Mouse (Mus musculus) urinary bladder, adult 18-20 months (tissue): Measurements from ENCODE around the gene Npb.

Experiments used
- DNase-seq, 2 experiments: peaks; one replicate each; pipeline ENCODE4 v3.0.0; 2022; ENCODE audit warnings: low spot score in 2 of 2, mixed read lengths in 2 of 2

The Npb gene

GRCm38 (mm10) chr11:120613976-120614375 lies 5.7 kb downstream of the Npb start:
- DNase-seq: no peak

GRCm38 (mm10) chr11:120615167-120615566 lies 6.9 kb downstream of the Npb start:
- no peak for DNase-seq

GRCm38 (mm10) chr11:120615606-120616203 lies 7.4 kb downstream of the Npb start:
- no peak for DNase-seq

DNA sequence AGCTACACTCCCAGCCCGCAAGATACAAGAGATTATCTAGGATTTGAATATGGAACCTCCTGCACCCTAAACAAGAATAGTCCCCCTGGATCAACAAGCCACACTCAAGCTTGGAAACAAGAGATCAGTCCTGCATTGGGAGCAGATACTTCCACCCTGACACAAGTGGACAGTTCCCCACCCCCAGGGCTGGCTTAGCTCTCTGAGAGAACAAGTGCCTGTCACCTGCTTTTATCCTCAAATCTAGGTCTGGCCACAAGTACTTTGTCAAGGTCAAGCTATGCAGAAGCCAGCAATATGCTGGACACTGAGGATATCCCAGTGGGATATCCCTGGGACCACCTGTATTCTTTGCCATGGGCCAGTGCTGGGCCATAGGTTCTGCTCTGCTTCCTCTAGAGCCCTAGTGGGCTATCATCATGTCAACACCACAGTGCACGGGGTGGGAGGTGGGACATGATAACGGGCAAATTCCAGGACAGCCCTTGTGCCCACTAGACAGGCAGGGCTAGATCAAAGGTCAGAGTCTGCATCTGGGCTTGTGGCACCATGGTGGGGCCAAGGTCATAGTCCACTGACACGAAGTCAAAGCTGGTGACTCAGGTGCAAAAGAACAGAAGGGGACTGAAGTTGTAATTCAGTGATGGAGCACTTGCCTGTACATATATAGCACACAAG lies 8.5 kb downstream of the Npb start:
- DNase-seq: no peak

GRCm38 (mm10) chr11:120617519-120618112 lies 9.3 kb downstream of the Npb start, which contains the start of gene Pcyt2:
TSS of gene Pcyt2 (minus strand) at chr11:120617936.
- peak; percentile 85 for DNase-seq

DNA sequence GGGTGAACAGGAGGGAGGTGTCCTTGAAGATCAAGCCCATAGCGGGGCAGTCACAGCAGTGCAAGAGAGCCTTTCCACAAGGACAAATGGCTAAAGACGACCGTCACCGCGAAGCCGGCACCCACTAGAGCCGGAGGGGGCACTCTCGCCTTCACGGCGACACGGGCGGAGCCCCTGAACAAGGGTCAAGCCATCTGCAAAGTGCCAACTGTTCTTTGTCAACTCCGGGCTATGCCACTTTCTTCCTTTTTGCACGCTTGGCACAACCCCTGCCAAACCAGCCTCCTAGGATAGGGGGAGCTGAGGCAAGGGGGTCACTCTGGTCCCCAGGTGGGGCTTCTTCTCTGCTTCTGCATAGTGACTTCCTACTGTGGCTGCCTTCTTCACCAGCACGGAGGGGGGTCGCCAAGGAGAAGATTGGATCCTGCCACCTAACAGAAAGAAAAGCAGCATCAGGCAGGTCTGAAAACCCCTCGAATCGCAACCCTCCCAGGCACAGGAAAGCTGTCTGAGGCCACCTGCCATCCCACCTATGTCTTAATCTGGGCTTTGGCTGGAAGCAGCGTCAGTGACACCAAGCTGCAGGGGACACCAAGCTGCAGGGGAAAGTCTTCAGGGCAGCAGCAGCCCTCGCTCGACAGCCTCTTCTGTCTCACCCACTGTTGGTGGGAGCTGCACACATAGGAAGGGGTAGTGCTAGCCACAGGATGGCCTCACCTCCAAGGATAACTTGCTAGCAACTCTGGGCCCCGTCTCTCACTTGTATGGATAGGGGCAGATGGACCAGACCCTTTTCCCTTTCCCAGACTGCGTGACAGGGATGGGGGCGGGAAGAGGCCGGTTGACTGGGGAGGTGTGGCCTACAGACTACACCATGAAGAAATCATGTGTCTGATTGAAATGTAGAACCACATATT lies 10.6 kb downstream of the Npb start:
- DNase-seq: no peak

- no peak for DNase-seq
Measured at GRCm38 (mm10) chr11:120620195-120620594, 11.9 kb downstream of the Npb start.

DNA sequence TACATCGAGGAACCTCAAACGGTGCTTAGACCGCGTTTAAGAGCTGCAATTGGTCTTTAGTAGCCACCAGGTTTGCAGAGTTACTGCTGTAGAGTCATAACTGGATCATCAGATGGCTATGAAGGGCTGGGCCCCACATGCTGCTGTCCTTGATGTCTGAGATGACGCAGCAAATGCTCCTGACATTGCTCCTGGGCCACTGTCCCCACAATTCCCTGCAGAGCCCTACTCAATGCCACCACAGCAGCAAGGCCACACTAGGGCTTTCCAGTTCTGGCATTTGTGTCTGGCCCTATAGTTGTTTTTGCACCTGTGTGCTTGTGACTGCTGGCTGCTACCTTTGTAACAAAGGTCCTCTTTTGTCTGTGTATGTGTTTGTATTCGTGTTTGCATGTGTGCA lies 14.5 kb downstream of the Npb start:
- DNase-seq: no peak

GRCm38 (mm10) chr11:120623961-120624679 lies 15.8 kb downstream of the Npb start:
- DNase-seq: peak; percentile 55 to 56

DNA sequence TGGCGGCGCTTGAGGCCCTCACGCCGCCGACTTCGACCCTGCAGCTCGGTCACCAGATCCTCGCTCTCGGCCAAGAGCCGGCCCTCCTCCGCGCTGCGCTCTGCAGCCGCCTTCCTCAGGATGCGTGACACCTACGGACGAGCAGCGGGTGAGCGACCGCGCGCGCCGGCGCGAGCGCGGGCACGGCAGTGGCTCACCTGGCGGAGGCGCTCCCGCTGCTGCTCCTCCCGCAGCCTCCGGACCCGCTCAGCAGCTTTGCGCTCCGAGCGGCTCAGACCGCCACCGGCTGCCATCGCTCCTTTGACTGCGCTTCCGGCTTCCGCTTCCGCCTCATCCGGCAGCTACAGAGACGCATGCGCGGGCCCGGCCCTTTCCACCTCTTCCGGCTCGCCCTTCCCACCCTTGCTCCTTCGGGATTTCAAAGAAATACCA lies 16.4 kb downstream of the Npb start:
- DNase-seq: peak; percentile 56 to 77

DNA sequence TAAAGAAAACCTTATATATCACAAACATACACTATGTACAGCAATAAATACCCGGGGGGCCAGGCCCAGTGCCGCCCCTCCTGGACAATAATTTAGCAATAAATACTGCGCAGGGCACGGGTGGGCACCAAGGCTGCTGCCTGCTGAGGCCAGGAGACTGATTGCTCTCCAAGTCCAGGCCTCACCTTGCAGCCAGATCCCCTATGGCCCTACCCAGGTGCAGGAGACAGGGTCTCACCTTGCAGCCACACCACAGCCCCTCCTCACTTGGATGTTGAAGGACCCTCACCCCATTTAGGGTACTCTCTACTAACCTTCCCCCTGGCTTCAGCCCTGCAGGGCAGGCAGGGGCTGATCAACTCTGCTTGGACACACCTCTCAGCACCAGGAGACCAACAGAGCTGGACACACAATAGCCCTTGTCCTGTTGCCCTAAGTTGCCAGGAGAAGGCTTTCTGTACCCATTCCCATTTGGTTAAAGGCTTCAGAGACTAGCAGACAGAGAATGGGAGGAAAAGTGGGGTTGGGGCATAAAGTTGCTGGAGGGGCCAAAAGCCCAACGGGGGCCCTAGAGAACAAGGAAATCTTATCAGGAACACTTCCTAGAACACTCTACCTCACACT lies 17.0 kb downstream of the Npb start, which contains the start of gene Sirt7:
Gene Sirt7 (minus strand): TSS at position 89 of the 624 bp plus-strand sequence.
- no peak for DNase-seq

GRCm38 (mm10) chr11:120626785-120627467 lies 18.6 kb downstream of the Npb start:
- no peak for DNase-seq

DNA sequence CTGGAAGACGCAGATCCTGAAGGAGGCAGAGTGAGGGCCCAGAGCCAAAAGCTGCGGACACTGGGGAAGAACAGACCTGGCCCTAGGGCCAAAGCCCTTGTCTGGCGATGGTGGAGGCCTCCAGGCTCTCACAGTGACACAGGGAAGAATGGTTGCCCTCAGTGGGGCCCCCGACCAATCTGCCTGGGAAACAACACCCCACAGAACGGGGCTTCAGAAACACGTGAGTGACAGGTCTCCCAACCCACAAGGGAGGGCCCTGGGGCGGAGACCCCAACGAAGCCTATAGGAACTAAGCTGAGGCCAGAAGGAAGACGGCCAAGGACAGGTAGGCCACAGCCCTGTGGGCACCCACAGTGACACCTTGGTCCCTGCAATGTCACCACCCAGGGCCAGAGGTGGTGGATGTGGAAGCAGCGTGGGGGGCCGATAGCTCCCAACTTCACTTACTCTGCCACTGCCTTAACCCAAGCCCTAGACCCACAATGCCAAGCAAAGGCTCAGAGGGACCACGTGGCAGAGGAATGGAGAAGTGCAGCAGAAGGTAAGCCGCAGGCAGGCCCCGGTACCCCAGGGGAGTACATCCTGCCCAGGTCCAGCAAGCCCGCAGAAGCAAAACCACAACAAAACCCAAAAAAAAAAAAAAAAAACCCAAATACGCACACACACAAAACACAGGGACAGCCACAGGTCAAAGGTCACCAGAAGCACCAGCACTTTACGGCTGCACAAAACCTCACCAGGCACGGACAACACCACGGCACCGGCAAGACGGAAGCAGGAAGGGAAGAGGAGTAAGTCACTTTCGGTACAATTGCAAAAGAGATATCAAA lies 19.4 kb downstream of the Npb start:
- DNase-seq: no peak

- DNase-seq: no peak
Measured at GRCm38 (mm10) chr11:120628601-120629340, 20.5 kb downstream of the Npb start.

DNA sequence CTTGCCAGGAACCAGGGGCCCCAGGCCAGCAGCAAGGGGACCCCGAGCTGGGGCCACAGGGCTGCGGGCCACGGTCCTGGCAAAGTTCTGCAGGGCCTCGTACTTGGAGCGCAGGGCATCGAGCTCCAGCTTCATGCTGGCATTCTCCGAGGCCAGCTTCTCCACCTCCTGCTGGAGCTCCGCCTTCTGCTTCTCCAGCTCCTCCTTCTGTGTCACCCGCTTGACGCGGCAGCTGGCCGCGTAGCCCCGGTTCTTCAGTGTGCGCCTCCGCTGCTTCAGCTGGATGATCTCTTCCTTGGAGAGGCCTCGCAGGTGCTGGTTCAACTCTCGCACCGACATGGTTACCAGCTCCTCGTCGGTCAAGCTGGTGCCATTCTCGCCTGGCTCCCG lies 21.1 kb downstream of the Npb start:
- DNase-seq: no peak

DNA sequence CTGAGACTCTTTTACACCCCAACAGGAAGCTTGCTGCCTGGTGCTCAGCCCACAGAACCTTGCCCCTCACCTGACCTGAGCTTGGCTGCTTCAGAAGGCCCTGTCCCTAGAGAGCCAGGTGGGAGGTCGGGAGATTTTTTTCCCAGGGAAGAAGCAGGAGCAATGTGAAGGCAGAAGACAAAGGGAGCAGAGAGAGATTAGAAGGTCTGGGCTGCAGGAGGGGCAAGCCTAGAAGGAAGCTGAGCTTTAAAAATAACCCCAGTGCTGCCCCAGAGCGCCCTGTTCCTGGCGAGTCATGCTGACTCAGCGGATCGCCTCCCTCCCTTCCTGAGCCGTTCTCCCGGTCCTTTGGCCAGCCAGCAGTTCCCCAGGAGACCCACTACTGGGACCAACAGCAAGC lies 21.6 kb downstream of the Npb start:
- peak in 1 of 2 experiments; percentile 46 for DNase-seq

- DNase-seq: no peak
Measured at GRCm38 (mm10) chr11:120630401-120630871, 22.2 kb downstream of the Npb start.
